Mouse (Mus musculus): Measurements from ENCODE around the gene Pcyt1a.

DNA sequence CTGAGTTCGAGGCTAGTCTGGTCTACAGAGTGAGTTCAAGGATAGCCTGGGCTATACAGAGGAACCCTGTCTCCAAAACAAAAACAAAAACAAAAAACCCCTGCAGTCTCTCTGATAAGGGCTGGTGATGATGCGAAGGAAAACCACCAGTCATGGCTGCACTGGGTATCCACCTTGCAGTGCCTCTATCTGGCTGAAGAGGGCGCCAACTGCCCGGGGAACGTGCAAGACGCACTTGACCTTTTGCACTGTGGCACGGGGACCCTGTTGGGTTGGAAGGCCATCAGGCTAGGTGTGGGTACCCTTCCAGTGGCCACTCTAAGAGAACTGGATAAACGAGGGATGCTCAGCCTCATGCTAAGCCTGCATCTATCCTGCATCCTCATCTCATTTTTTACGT, 76.7 kb downstream of the Pcyt1a start:
- peak; percentile 96 for TF ChIP-seq CTCF (IDR thresholded peaks at IDR 0.05; ENCODE audit: low read depth, low read length)
- no peak for TF ChIP-seq TAL1 (conservative IDR thresholded peaks at IDR 0.05; ENCODE audit: low read depth, low read length)

All from G1E (cell line).